Mouse (Mus musculus) kidney, postnatal 14 days (tissue): ENCODE results near the gene Rfc1.
"Not testable (repeated sequence)": the region's sequence is repeated elsewhere in the genome, so short reads cannot be mapped to it uniquely, and the experiment has no call there.

Source experiments
- DNase-seq: peaks from one replicate; pipeline ENCODE4 v3.0.0; 2022; ENCODE audit warnings: mixed read lengths

Rfc1 gene

GRCm38 (mm10) chr5:65298167-65298950 lies 37.1 kb downstream of the Rfc1 start:
- DNase-seq = no peak

DNA sequence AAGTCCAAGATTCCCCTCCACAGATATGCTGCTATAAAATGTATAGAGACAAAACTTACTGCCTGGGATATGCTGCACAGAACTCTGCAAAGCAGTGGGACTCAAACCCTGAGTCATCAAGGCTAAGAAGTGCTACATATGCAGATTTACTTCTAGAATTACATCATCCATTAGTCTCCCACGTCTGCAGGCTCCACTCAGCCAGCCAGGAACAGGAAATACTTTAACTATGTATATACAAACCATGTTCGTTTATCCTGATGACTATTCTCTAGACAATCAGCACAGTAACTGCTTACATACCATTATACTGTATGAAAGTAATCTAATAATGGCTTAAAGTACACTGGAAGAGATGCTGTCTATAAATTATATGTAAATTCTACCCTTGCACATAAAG lies 41.2 kb downstream of the Rfc1 start:
- no peak for DNase-seq

DNA sequence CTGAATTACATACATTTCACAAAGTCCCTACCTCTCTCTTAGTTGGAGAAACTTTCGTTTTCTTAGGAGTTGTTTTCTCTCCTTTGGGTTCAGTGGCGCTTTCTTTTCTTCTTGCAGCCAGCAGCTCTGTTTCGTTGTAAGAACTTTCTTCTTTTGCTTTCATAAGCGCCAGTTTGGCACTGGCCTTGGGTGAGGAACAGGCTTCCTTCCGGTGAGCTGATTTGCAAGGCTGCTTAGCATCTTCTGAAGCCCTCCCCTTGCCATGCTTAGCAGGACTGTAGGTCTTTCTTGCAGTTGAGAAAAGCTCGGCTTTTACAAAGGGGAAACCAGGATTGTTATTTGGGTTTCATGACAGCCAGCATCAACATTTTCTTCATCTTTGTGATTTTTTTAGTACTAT lies 41.8 kb downstream of the Rfc1 start:
- no peak for DNase-seq

DNA sequence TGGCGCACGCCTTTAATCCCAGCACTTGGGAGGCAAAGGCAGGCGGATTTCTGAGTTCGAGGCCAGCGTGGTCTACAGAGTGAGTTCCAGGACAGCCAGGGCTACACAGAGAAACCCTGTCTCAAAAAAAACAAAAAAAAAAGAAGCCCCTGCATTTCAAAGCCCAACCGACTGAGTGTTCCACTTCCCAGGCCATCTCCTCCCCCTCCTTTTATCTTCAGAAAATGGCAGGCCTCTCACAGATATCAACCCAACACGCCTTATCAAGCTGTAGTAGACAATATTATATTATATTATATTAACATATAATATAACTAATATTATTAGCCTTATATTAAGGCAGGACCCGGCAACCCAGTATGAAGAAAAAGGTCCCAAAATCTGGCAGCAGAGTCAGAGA lies 46.5 kb downstream of the Rfc1 start:
- DNase-seq = not testable (repeated sequence)

- DNase-seq = no peak
Measured at GRCm38 (mm10) chr5:65287751-65288701, 47.4 kb downstream of the Rfc1 start.

DNA sequence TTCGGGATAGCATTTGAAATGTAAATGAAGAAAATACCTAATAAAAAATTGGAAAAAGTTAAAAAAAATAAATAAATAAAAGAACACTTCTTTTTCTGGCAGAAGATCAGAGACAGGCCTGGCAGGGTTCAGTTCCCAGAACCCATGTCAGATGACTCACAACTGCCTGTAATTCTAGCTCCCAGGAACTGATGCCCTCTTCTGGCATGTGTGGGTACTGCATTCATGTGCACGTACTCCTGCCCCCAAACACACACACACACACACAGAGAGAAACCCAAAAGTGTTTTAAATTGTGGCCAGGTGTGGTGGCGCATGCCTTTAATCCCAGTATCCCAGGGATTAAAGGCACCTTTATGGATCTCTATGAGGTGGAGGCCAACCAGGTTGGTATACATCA lies 51.3 kb downstream of the Rfc1 start:
- no peak for DNase-seq

- no peak for DNase-seq
Measured at GRCm38 (mm10) chr5:65281216-65281615, 54.3 kb downstream of the Rfc1 start.

DNA sequence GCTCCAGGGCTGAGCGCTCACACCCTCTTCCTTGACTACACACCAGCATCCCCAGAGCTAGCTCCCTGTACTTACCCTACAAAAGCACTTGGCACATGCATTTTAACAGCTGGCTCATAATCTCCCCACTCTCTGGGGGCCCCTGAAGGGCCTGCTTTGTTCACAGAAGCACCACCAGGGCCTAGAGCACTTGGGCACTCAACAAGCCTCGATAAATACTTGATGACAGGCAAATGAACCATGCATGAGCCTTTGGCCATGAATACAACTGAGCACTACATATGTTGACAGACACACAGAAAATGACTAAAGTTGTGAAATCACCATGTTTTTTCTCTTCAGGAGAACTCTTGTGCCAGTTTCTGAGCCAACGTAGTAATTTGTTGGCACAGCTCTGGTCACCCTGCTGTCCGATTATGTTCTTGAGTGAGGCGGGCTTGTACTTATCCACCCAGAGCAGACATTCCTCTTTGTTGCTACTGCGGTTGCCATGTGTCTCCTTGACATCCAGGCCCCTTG lies 56.3 kb downstream of the Rfc1 start:
- DNase-seq = no peak

GRCm38 (mm10) chr5:65273966-65274365 lies 61.5 kb downstream of the Rfc1 start:
- no peak for DNase-seq

GRCm38 (mm10) chr5:65257910-65258505 lies 77.5 kb downstream of the Rfc1 start:
- DNase-seq = no peak

GRCm38 (mm10) chr5:65250185-65250855 lies 85.2 kb downstream of the Rfc1 start:
- no peak for DNase-seq

- no peak for DNase-seq
Measured at GRCm38 (mm10) chr5:65247296-65247695, 88.2 kb downstream of the Rfc1 start.

- peak; percentile 22 for DNase-seq
Measured at GRCm38 (mm10) chr5:65242740-65243139, 92.7 kb downstream of the Rfc1 start.

- DNase-seq = peak; percentile 10
Measured at GRCm38 (mm10) chr5:65231289-65232003, 104.0 kb downstream of the Rfc1 start.

DNA sequence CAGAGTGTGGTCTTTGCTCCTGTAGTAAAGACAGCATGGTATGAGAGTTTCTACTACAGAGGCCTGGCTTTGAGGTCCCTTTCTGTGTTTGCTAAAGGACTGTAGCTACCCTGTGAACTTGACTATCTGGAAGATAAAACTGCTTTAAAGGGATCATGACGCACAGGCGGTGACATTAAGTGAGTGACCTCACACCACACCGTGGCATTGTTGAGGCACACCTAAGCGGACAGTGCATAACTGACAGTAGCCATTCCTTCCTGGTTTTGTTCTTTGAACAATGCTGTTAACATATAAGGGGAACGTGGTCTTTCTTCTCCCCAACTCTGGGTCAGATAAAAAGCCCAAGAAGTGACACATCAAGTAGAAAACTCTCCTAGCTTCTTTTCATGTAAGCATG lies 111.4 kb downstream of the Rfc1 start:
- no peak for DNase-seq

DNA sequence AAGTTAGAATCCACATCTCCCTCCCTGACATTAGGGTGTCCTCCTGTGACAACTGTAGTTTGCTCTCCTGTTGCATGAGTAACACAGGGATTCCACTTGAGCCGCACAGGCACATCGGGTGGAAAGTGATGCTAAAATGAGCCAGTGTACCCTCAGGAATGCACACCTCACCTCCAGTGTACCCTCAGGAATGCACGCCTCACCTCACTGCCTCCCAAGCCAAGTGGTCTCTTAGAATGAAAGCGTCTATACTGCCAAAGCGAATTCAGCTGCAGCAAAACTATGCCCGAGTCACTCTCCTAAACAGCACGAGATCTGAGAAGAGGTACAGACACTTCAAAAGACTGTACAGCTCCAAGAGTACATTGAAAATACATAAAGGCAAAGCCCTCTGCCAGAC lies 114.4 kb downstream of the Rfc1 start:
- DNase-seq = no peak

DNA sequence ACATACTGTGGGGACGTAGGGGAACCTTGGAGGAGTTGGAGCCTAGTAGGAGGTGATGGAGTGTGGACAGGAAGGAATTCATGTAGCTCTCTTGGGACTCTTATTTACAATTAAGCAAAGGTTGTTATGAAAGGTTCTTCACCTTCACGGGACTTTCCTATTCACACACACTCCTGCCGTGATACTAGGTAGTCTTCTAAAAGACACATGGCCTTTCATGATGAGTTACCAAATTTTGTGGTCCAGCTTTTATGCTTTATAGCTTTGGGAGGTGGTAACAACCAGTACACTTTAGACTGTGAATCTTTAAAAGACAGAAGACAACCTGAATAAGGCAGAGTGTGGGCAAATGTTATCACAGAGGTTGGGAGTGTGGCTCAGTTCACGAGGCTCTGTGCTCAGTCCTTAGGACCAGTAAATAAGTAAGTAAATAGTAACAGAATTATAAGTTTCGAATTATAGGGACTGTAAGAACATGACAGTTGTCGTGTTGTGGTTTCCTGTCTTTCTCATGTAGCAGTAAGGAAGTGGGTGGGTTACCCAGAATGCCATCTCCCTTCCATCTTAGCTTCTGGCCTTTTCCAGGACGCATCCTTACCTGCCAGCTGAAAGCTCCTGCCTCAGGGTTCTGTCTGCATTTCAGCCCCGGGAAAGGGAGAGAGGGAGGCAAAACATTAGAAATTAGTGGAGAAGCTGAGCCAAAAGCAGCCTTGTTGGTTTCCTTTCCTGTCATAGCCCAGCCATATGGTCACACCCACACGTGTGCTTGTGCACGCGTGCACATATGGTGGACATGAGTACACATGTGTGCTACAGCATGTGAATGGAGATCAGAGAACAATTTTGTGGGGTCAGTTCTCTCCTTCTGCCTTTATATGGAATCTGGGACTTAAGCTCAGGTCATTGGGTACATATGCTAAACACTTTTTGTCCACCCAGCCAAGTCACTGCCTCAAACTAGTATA lies 117.9 kb downstream of the Rfc1 start:
- DNase-seq = no peak

DNA sequence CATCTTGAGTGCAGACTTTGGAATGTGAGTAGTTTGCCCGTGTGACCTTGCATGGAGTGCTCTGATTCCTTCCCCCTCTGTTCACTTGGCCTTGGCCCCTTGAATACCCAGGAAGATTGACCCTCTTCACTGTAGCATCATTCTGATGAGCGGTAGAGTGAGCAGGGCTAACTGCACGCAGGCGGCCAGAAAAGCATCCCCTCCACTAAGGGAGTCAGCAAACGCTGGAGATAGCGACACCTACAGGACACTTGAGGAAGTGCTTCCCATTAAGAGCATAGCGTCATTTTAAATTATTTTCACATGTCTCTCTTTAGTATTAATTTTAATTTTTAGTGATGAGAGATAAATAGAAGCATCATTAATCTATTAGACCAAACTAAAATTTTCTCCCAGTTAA lies 122.1 kb downstream of the Rfc1 start:
- DNase-seq = peak; percentile 43
